Mouse (Mus musculus): ENCODE measurements around the gene Prima1.

DNA sequence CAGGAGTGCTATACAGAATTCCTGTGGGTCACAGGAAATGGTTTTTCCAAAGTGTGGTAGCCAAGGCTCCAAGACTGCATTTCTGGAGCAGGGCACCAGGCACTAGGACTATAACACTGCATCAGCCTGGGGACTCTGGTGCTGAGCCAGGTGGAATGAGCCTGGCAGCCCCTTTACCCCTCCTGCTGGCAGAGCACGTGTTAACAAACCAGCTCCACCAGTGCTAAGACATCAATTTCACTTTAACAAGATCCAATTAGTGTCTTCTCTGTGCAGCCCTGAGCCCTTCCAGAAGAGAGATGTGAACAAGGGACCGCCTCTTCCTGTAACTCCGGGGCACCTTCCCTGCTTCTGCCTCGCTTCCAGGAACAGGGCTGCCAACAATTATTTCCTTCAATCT lies 45.3 kb upstream of the Prima1 start:
- TF ChIP-seq MAX (IDR thresholded peaks at IDR 0.05; ENCODE audit: low read depth) (no peak), TCF3 (IDR thresholded peaks at IDR 0.05; ENCODE audit: insufficient read length, low read depth) (no peak)
